Mouse (Mus musculus) brain, embryonic 14.5 days (tissue): ENCODE results near the gene Kif5a.

Experiments
- CTCF ChIP-seq: fragments of 200-500 bp; IDR thresholded peaks from 2 replicates; pipeline ENCODE4 v1.5.1; 2012; ENCODE audit warnings: inconsistent platforms, mild to moderate bottlenecking, moderate library complexity, borderline replicate concordance; ENCODE audit not compliant: insufficient read depth, insufficient read length; ENCODE audit errors: extremely low read depth
- POLR2A ChIP-seq: fragments of 200-500 bp; IDR thresholded peaks from 2 replicates; pipeline ENCODE4 v1.6.1; 2012; ENCODE audit warnings: mild to moderate bottlenecking, inconsistent platforms, borderline replicate concordance; ENCODE audit not compliant: poor library complexity, insufficient read depth, insufficient read length, severe bottlenecking; ENCODE audit errors: extremely low read depth

DNA sequence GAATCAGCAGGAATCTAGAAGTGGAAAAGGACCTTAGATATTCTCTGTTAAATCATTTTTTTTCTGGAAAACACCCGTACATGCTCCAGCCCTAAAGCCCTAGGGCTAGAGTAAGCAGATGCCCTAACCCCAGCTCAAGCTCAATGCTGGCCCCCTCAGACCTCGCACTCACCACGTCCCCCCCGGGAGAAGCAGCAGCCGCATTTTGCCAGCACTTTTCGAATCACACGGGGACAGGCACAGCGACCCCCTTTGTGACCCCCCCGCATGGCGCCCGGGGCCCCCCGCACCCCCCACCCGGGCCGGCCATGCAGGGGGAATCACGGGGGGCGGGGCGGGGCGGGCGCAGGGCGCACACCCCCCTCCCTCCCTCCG, 75.1 kb downstream of the Kif5a start:
- TF ChIP-seq POLR2A = no peak
- no peak for TF ChIP-seq CTCF
